Mouse (Mus musculus): ENCODE measurements around the gene Armc3.

DNA sequence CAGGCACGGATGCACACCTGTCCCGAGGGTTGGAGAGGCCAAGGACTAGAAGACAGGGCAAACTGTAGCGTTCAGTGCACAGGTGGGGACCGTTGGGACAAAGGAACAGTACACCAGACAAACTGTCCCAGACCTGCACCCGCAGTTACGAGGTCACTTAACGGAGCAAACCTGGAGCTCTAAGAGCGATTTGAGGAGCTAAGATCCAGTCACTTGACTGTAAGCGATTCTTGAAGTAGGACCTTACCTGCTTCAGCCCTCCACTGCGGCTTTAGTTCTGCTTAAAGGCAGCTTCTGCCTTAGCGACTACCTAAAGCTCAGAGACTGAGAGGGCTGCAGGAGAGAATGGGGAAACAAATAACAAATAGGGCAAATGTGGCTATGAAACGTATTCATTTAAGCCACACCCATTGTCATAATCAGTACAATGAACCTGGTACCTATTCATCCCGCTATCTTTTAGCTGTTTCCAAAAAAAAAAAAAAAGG, 308 bp downstream of the Armc3 start:
- TF ChIP-seq EP300 (IDR thresholded peaks at IDR 0.05; ENCODE audit: low read depth) (no peak), CTCF (IDR thresholded peaks at IDR 0.05; ENCODE audit: low read depth) (no peak)
